ENCODE assay signal across 24 mouse cellular contexts in genomic region chr10:119111409-119111808, GRCm38 (mm10).
DNase-seq lines count a peak whose midpoint lies in the region; ATAC-seq and TF ChIP-seq lines count a peak whose summit lies in the region.
"Had no signal": no experiment of that assay in that cellular context is flagged by ENCODE, and none has a peak within 500 bp of the region (broad histone marks: within the 10 kb centered on the region; RNA-seq: fewer than 3 reads in every experiment).

No protein-coding gene starts in this region.

- intact Hi-C loops in heart, postnatal 14 days (cut with DNase I): no loop called here
- intact Hi-C loops in gastrocnemius, postnatal 36 days (cut with DNase I): no loop called here

- H3K9me3 ChIP-seq in midbrain, embryonic 13.5 days: no peaks in the 10 kb centered on the region
- H3K9me3 ChIP-seq in midbrain, embryonic 11.5 days (ENCODE audit: control insufficient read depth, low read length): no peaks in the 10 kb centered on the region
- H3K9me3 ChIP-seq: embryonic facial prominence, embryonic 13.5 days; forebrain, embryonic 10.5 days; hindbrain, embryonic 13.5 days; limb, embryonic 12.5 days had no signal

- peaks cover 23% of the 10 kb centered on the region for H3K4me1 ChIP-seq in midbrain, embryonic 13.5 days (replicated peaks)
- H3K4me1 ChIP-seq in midbrain, embryonic 11.5 days (ENCODE audit: control insufficient read depth, insufficient read depth, low read length): no peaks in the 10 kb centered on the region

- peak overlapping the region; percentile 75; the same call in 1 of the 2 replicates for H3K27ac ChIP-seq in midbrain, embryonic 13.5 days
- H3K27ac ChIP-seq in midbrain, embryonic 11.5 days (ENCODE audit: low read depth, low read length): no peak overlapping the region
- H3K27ac ChIP-seq: embryonic facial prominence, embryonic 13.5 days; forebrain, embryonic 10.5 days; hindbrain, embryonic 13.5 days; limb, embryonic 12.5 days had no signal

- no peaks in the 10 kb centered on the region for H3K36me3 ChIP-seq in midbrain, embryonic 13.5 days
- H3K36me3 ChIP-seq in midbrain, embryonic 11.5 days (ENCODE audit: control insufficient read depth, insufficient read depth, low read length): no peaks in the 10 kb centered on the region
- H3K36me3 ChIP-seq: embryonic facial prominence, embryonic 13.5 days; forebrain, embryonic 10.5 days; hindbrain, embryonic 13.5 days; limb, embryonic 12.5 days had no signal

- no peak overlapping the region for H3K4me2 ChIP-seq in midbrain, embryonic 13.5 days (replicated peaks)
- no peak overlapping the region for H3K4me2 ChIP-seq in midbrain, embryonic 11.5 days
- H3K4me2 ChIP-seq: embryonic facial prominence, embryonic 13.5 days; heart, embryonic 11.5 days; hindbrain, embryonic 13.5 days; limb, embryonic 12.5 days; lung, embryonic 14.5 days had no signal

- WGBS in midbrain, embryonic 13.5 days: 70% methylated on average over 3 of the region's 3 CpGs
- 75% methylated on average over 3 of the region's 3 CpGs for WGBS in midbrain, embryonic 11.5 days

- H3K4me3 ChIP-seq in midbrain, embryonic 13.5 days (replicated peaks): no peak overlapping the region
- no peak overlapping the region for H3K4me3 ChIP-seq in midbrain, embryonic 11.5 days (ENCODE audit: low read depth, low read length)
- H3K4me3 ChIP-seq: embryonic facial prominence, embryonic 13.5 days; forebrain, embryonic 10.5 days; hindbrain, embryonic 13.5 days; limb, embryonic 12.5 days had no signal

- no peak for TF ChIP-seq CTCF in brain, embryonic 14.5 days (IDR thresholded peaks at IDR 0.05; ENCODE audit: borderline replicate concordance, extremely low read depth, insufficient read depth, insufficient read length)

- H3K9ac ChIP-seq in midbrain, embryonic 13.5 days (replicated peaks): no peak overlapping the region
- H3K9ac ChIP-seq in midbrain, embryonic 11.5 days (ENCODE audit: low read length): no peak overlapping the region
- H3K9ac ChIP-seq: embryonic facial prominence, embryonic 13.5 days; forebrain, postnatal 0 days; hindbrain, embryonic 13.5 days; limb, embryonic 12.5 days; lung, embryonic 14.5 days had no signal

- TF ChIP-seq POLR2A in brain, embryonic 14.5 days (IDR thresholded peaks at IDR 0.05; ENCODE audit: borderline replicate concordance, extremely low read depth, insufficient read depth, insufficient read length, poor library complexity, severe bottlenecking): no peak

- no peak for ATAC-seq in midbrain, embryonic 13.5 days
- no peak for ATAC-seq in midbrain, embryonic 11.5 days (ENCODE audit: low FRiP score)
- ATAC-seq: forebrain, postnatal 0 days; intestine, embryonic 16.5 days had no signal

- no peaks in the 10 kb centered on the region for H3K27me3 ChIP-seq in midbrain, embryonic 13.5 days
- H3K27me3 ChIP-seq in midbrain, embryonic 11.5 days (ENCODE audit: control insufficient read depth, insufficient read depth, low read length): no peaks in the 10 kb centered on the region
- H3K27me3 ChIP-seq: embryonic facial prominence, embryonic 13.5 days; hindbrain, embryonic 13.5 days; limb, embryonic 12.5 days had no signal

- peak; percentile 82 for DNase-seq in heart, adult 11 months
- no peak for DNase-seq in heart, postnatal 14 days
- DNase-seq in midbrain, embryonic 11.5 days (ENCODE audit: low spot score, missing footprints): no peak
- peak; percentile 54 for DNase-seq in brain, embryonic 14.5 days (ENCODE audit: low read depth)
- DNase-seq in gastrocnemius, postnatal 36 days: no peak
- DNase-seq in lung, postnatal 10 days: no peak
- DNase-seq: adrenal gland, postnatal 25 days; cerebellum, adult 18-20 months; forebrain, postnatal 0 days; gastrocnemius, postnatal 14 days; heart, adult 18-20 months; heart, postnatal 4 days; kidney, adult 9 months; kidney, postnatal 10 days; lung, embryonic 14.5 days; thymus, adult 18-20 months; thymus, postnatal 25 days had no signal

Comparison
In these comparisons a context has a peak if more than half of its experiments do, and no peak if none do; other contexts are left out.
1. DNase-seq: peak in heart, adult 11 months (single experiment) and brain, embryonic 14.5 days (single experiment); none in heart, postnatal 14 days (0 of 2), midbrain, embryonic 11.5 days (single experiment), gastrocnemius, postnatal 36 days (0 of 2) and lung, postnatal 10 days (single experiment).